Mouse (Mus musculus) cerebellum, adult 18-20 months (tissue): ENCODE measurements at regions not wholly inside any gene's neighbourhood (a gene's known extent, or its start where the extent isn't known, plus 50 kb on each side); places are given as distances from the start of the nearest gene placed in this dataset.

Experiments used
- DNase-seq, 2 experiments: peaks; one replicate each; pipeline ENCODE4 v3.0.0; 2021

DNA sequence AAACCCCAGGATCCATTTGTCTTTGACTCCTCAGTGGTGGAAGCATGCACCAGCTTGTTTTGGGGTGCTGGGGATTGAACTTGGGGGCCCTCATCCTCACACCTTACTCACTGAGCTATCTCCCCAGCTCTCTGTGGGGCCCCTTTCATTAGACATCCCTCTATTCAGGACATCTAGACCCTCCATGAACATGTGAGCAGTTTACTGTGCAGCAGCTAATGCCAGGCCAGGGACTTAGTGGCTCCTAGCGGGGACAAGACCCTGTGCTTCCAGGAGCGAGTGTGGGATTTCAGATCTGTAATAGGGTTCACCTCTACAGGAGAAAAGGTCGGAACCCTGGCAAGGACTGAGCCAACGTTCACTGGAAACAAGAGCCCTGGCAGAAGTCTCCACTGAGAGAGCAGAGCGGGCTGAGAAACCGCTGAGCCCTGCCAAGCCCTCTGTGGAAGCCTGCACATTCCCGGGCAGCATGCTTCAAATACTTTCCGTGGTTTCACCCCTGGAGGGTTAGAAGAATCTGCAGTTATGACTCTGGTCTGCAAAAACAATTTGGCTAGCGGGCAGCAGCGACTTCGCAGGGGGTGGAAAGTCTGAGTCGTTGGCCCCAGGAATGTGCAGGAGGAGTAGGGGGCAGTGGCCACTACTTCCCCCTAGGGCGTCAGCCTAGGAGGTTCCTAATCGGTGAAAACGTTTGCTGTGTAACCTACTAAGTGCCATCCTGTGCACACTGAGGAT is 125.6 kb downstream of the Smad6 start:
- DNase-seq = no peak

DNA sequence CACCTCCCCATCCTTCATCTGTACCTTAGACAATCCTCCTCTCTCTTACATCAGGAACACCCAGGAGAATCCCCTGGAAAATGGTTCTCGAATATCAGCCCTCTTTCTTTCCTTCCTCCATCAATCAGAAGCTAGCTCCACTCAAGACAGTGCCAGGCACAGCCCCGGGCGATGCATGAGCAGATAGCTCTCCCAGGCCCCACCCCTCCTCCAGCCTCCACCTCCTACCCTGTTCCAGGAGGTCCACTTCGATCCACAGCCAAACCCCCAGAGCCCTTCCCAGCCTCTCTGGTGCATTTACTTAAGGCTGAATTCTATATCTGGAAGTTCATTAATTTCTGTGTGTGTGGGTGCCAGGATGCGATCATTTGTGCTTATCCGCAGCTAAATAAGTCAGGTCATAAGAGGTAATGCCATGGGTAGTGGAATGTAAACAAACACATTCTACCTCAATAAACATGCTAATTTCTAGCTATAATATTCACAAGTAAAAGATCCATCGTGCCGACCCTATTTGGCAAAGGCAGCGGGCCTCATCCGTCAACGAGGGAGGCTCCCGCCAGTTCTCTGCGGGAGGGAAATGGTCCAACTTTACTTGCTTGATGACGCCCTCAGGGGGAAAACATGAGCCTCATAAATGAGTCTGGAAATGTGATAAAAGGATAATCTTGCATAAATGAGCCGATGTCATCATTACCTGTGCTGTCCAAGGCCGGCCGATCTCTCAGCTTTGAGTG is 129.5 kb downstream of the Smad6 start:
- DNase-seq = no peak

DNA sequence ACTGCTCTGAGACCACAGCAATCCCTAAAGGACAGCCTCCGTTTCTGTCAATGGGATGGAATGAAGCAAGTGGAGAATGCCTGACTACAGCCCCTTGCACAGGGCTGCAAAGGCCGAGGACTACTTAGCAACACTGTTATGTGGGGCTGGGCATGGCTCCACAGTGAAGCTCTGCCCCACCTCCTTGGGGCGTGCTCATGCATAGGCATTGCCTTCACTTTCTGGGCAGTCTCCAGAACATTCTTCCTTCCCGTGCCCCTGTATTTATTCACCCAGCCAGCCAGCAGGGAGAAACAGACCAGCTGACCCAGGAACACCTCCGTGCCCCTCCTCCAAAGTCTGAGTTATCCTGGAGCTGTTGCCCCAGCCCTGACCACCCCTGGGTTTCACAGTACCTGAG is 131.1 kb downstream of the Smad6 start:
- DNase-seq = no peak

DNA sequence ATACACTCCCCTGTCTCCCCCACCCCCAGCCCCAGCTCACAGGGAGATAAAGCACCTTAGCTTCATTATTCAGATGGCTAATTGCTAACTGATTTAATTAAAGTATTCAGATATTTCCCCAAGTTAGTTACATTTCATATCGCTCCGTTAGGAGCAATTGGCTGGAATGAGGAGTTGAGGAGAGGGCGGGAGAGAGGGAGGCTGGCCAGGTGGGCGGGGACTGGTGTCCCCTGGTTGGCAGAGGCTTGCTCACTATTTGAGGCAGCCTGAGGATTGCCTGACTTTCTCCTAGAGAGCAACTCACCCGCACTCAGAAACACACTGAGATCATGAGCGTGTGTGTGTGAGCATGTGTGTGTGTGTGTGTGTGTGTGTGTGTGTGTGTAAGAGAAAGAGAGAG is 131.8 kb upstream of the Smad3 start:
- DNase-seq = no peak

DNA sequence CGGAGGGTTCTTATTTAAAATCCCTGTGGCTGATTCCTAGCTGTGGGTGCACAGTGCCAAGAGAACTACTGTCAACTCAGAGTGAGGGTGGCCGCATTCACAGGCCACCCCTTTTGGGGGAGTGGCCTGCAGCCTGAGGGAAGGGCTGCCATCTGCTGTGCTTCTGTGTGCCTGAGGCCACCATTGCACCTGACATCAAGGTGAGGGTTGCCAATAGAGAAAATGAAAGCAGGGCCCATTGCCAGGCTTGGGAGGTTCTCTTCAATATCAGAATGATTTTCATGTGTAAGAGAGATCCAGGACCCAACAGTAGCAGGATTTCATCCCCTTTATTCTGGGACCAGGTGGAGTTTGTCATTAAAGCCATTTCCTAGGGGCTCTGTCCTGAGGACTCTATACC is 127.2 kb upstream of the Smad3 start:
- DNase-seq = no peak

DNA sequence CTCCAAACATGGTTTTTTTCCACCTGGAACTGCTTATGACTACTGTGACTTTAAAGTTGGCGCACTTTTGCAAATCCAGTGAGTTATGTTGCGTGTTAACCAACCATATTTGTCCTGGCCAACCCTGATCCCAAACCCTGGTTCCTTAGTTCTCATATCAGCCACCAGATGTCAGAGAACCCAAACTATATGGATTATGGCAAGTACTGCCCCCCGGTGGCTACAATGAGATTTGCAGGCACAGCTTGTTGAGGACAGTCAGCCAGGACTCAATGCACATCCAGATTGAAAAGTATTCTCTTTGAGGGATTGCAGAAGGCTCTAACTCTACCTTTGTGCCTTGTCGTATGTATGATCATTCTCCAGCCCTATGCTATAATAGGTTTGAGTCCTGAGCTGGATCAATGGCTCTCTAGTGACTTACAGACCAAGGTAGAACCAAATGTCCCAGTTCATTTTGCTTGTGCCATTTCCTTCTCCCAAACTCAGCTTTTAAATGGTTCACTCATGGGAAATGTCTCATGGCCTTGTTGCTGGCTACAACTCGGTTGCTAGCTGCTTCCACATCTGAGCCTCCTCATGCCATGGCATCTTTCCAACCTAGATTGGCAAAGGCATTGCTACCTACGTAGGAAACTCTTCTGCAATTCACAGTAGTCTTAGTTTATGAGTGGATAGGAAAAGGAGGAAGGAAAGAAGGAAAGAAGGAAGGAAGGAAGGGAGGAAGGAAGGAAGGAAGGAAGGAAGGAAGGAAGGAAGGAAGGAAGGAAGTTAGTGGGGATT is 126.1 kb upstream of the Smad3 start:
- no peak for DNase-seq

DNA sequence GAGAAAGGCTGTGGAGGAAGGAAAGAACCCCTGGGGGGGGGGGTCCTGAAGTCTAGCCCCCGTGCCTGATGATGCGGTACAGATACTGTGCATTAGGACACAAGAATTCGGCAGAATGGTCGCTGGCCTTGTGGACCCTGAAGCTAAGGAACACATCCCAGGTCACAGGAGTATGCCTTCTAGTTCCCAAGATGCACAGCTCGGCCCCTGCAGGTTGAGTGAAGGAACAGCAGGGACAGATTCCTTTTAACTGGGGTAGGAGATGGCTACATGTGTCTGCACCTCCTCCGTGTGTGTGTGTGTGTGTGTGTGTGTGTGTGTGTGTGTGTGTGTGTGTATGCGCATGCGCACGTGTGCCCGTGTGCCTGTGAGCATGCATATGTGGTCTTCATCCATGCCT is 123.9 kb upstream of the Smad3 start:
- DNase-seq = no peak

DNA sequence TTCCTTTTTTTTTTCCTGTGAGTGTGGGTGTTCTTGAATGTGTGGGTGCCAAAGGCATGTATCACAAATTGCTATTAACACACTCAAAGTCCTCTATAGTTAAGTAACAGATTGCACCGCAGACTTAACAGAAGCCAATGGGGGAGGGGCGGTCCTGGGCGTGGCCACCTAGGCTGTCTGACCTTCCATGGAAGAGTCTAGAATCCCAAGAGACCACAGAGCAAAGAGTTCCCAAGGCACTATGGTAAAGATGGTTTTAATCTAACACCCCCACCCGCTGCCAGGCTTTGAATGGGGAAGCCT is 123.4 kb upstream of the Smad3 start:
- DNase-seq = no peak

DNA sequence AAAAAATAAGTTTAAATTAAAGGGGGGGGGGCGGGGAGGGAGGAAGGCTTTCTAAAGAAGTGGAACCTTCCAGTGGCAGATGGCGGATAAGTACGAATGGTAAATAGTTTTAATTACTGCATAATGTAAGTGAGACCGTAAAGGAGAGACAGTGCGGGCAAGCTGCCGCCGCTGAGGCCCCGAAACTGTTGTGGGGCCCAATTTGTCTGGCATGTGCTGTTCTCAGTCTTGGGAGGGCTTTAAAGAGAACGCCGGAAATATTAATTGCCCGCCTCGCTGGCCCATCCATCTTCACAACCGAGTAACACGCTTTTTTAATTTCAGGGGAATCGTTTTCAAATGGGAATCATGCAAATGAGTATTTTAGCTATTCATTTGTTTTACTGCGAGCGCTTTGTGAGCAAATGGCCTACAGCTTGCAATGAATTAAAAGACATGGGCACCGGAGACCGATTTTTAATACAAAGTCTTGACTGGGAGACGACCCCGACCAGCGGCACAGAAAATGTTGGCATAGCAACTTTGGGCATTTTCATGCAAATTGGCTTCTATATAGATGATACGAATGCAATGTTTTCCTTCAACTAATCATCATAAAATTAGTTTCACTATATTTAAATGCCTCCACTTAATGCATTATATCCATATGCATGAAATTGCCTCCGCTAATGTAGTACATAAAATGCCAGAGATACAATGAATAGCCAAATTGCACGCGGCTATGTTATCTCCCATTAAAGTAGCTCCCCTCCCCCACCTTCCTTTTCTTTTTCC is 122.9 kb upstream of the Smad3 start:
- no peak for DNase-seq

DNA sequence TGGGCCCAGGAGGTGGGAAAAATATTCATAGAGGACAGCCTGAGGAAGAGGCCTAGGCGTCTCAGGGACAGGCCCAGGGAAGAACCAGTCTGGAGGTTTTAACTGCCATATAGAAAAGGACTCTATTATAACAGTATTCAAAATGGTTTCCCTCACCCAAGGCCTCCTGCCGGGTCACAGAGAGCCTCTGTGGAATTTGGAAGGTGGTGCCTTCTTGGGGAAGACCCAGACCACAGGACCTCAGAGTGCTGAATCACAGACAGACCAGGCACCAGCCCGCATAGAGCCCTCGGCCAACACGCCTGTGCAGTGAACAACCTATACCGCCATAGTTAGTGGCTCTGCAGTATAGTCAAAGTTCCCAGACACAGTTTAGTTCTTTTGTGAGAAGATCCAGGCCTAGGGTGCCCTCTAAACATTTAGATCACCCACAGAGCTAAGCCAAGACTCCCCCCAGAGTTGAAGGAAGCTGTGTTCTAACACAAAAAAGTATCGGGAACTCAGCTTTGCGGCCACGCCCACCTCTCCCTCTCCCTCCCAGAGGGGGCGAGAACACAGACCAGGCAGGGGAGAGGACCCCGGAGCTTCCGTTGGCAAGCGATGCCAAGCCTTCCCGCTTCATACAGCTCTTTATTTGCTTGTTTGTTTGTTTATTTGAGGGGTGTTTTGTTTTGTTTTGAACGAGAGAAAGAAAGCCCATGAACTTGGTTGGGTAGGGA is 122.1 kb upstream of the Smad3 start:
- DNase-seq = no peak

DNA sequence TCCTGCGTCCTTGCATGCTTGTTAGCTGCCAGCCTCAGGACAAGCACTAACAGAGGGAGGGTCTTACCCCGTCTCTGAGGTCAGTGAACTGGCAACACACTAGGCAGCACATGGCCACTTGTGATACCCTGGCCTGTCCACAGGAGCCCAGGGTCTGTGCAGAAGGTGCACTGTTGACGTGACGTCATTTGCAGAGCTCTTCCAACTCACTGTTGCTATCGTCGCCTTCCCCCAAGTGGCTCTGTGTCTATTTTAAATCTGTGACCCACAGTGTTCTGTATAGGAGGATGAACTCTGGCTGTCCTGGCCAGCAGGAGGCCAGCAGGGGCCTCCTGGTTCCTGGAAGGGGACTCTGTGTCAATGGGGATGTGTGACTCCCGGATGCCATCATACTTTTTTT is 120.1 kb upstream of the Smad3 start:
- no peak for DNase-seq

DNA sequence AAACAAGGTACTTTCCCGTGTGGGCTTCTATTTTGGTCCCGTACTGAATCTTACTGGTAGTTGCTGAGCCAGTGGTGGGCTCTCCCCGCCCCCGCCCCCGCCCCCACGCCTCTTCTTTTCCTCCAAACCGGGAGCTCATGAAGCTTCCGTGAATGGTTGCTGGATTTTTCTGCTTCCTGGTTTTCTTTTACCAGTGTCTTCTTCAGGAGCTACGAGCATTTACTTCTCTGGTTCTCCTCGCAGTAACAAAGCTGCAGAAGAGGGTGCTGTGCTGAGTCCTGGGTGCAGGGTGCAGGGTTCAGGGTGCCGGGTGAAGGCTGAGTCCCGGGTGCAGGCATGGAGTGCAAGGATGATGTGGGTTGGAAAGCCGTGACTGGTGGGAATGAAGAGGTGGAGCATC is 119.1 kb upstream of the Smad3 start:
- DNase-seq = no peak

DNA sequence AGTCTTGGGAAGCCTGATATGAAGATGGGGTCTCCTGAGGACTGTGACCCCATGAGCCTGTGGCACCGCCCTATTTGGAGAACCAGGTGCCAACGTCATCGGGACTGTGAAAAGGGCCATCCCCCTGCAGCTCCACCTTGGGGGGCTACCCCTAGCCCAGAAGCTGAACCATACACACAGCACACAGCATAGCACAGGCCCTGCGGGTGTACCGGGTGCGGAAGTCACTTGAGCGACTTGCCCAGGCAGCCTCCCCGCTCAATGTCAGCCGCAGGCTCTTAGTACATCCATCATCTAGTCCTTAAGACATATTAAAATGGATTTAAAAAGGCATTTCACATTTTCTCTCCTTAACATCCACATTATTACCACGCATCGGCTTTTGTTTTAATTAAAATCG is 118.2 kb upstream of the Smad3 start:
- no peak for DNase-seq

DNA sequence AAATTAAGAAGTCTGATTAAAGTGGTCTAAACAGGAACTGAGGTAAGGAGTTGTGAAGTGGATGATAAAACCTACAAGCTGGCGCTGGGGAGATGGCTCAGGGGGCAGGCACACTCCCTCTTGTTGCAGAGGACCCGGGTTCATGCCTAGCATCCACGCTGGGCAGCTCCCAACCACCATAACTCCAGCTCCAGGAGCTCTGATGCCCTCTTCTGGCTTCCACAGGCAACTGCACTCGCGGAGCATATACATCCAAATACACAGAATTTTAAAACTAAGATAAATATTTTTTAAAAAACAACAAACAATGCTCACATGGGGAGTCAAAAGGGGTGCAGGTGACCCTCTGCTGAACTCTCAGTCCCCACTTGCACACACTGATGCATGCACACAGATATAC is 117.4 kb upstream of the Smad3 start:
- DNase-seq = no peak

DNA sequence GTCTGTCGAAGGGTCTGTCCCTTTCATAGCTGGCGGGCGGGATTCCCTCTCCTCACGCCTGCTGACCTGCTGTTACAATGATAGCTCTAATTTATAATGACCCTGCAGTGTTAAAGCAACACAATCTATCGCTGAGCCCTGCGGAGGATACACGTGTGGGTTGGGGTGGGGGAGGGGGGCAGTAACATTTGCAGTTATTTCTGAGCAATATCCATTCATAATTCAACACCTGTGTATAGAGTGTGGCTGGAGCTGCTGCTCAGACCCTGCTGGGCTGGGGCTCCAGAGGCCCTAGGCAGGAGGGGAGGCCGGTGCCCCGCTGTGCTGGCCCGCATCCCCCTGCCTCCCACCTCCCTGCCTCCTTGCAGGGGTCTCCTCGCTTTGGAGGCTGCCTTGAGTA is 106.6 kb upstream of the Smad3 start:
- DNase-seq = no peak

DNA sequence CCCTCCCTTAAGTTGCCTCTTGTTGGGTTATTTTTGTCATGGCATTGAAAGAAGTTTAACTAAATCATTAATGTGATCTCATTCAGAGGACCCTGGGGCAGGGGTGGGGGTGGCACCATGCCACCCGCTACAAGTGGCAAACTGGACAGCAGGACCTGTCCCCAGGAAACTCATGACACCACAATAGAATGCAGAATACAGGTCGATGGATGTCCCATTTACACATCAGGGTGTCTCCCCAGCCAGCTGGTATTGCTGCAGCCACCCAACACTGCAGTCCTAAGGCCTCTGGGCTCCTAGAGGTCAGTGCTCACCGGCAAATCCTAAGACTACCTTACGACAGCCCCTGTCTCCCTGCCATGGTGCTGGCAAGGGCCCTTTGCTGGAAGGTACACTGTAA is 105.5 kb upstream of the Smad3 start:
- DNase-seq = no peak

DNA sequence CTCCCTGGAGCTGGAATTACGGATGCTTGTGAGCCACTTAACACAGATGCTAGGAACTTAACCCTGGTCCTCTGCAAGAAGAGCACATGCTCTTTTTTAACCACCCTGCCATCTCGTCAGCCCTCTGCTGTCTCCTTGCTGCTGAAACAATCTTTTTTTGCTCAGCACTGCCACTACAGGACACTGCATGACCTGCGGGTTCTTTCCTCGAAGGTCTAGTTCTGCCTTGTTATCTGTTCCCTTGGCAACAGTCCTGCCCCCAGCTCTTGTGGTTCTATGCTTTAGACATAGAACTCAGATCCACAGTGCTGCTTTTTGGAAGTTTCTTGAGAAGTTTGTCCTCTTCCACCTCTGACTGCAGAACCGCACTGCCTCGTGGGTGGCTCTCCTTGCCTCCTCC is 104.6 kb upstream of the Smad3 start:
- DNase-seq = no peak

DNA sequence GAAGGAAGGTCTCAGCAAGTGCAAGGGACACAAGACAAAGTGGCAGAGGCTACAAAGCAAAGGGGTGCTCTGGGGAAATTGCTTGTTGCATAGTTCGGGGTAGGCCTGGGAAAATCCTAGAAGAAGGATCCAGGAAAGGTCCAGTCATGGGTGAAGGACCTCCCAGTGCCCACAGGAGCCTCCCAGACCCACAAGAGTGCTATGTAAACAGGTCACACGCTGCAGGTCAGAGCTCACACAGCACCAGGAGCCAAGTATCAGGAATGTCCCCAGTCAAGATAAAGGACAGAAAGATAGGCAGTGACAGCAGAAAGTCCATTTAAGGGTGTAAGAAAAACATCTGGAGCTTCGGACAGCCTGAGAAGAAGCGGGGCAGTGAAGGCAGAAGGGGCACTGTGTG is 103.6 kb upstream of the Smad3 start:
- DNase-seq = no peak

DNA sequence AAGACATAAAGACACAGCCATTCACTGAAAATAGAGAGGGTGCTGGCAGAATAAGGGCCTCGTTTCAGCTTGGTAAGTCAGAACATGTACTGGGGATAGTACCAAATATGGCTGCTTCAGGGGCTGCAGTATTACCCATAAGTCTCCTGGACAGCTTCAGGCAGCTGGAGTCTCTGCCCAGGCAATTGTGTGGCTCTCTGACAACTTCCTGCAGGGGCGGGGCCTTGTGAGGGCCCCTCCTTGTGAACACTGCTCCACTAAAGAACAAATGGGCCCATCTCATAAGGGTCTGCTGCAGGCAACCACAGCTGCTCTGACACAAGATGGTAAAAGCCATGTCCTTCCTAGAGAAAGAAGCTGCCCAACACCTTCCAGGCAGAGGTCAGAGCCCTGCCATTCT is 102.4 kb upstream of the Smad3 start:
- DNase-seq = no peak

DNA sequence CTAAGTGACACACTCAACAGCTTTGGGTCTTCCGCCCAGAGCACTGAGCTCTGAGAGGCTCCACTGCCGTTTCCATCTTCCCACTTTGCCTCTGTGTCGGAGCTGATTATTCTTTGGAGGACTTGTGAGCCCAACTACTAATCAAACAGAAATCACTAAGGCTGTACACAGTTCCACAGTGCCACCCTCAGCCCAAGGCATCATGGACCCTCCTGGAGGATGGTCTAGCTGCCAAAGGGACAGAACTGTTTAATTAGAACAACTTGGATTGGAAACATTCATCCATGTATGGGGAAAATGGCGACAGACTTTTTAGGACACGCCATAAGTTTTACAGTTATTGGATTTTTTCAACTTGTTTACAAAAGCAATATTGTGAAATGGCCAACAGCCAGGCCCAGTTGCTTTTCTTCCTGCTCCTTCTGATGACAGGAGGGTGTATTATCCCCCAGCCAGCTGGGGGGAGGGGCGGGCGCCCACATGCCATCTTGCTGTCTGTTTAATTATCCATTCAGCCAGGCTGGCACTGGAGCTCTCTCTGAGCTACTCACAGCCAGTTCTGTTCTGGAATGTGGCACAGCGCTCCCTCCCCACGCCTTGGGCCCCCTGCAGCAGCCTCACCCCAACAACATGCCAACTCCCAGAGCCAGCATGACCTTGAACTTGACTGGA is 98.4 kb upstream of the Smad3 start:
- DNase-seq = no peak

DNA sequence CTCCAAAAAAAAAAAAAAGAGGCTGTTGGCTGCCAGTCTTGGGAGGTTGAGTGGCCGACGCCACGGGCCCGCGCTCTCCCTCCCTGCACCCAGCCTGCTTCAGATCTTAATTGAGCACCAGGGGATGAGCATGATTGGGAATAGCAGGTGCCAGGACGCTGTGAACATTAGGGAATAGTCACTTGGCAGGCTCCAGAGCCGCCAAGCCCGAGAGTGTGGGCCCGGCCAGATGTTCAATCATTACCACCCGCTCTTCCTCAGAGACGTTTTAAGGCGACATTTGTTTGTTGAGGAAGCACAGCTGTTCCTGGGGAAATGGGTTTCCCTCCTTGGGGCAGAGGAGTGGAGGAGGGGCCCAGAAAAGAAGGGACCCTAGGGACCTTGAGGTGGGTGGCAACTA is 94.0 kb upstream of the Smad3 start:
- DNase-seq = no peak

DNA sequence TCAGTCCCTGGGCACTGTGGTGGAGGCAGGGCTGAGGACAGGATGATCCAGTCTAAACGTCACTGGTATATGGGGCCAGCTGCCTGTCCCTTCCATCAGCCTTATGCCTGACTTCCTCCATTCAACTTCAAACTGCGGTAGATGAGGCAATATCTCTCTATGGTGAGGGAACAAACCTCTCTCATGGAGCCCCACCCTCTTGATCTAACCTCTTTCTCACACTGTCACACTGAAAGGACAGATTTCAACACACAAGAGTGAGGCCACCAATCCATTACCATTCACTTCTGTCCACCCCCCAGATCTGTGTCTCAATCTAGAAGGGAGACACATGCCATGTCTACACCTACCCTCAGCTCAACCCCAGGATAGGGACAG is 92.5 kb upstream of the Smad3 start:
- DNase-seq = no peak
